Mouse (Mus musculus): ENCODE results near the gene Lrp4. TPM values are rescaled to one million over a fixed set of nuclear protein-coding genes. Genes with fewer than 3 reads are reported as not detected.
"Not testable (repeated sequence)": the region's sequence is repeated elsewhere in the genome, so short reads cannot be mapped to it uniquely, and the experiment has no call there.

Lrp4 gene
- total and polyA plus RNA-seq, 2 experiments from 2014 or later: 3.4 to 19.2 TPM

DNA sequence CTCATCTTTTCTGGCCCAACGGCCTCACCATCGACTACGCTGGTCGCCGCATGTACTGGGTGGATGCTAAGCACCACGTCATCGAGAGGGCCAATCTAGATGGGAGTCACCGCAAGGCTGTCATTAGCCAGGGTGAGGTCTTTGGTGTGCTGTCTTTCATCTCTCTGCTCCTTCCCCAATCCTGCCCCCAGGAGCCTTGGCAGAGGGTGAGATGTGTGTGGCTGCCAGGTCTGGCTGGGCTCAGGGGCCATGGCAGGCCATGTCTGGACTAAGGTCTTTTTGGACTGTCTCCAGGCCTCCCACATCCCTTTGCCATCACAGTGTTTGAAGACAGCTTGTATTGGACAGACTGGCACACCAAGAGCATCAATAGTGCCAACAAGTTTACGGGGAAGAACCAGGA, 23.1 kb downstream of the Lrp4 start:
- no peaks in the 10 kb centered on the region for H3K27me3 ChIP-seq (ENCODE audit: insufficient read depth, low read length)
- H3K4me3 ChIP-seq (ENCODE audit: low read depth, low read length): no peak overlapping the region
- no peak overlapping the region for H3K9ac ChIP-seq (replicated peaks; ENCODE audit: low read length, poor library complexity, severe bottlenecking)
- ATAC-seq (ENCODE audit: low FRiP score) (peak; percentile 56; the same call in 1 of the 2 replicates), DNase-seq (ENCODE audit: low spot score) (peak; percentile 79)
- TF ChIP-seq CTCF (IDR thresholded peaks at IDR 0.05): no peak
- no peak overlapping the region for H3K27ac ChIP-seq (ENCODE audit: low read depth, low read length)
- 0 out of 2 replicates have a peak, but pooled peaks cover 1% of the 10 kb centered on the region for H3K36me3 ChIP-seq (ENCODE audit: insufficient read depth, low read length)
- no peak overlapping the region for H3K4me2 ChIP-seq (ENCODE audit: low read depth, low read length, poor library complexity, severe bottlenecking)
- WGBS: 93% methylated on average over 9 of the region's 9 CpGs
- no peaks in the 10 kb centered on the region for H3K9me3 ChIP-seq (ENCODE audit: low read length)
- H3K4me1 ChIP-seq (ENCODE audit: insufficient read depth, low read length): no peaks in the 10 kb centered on the region

DNA sequence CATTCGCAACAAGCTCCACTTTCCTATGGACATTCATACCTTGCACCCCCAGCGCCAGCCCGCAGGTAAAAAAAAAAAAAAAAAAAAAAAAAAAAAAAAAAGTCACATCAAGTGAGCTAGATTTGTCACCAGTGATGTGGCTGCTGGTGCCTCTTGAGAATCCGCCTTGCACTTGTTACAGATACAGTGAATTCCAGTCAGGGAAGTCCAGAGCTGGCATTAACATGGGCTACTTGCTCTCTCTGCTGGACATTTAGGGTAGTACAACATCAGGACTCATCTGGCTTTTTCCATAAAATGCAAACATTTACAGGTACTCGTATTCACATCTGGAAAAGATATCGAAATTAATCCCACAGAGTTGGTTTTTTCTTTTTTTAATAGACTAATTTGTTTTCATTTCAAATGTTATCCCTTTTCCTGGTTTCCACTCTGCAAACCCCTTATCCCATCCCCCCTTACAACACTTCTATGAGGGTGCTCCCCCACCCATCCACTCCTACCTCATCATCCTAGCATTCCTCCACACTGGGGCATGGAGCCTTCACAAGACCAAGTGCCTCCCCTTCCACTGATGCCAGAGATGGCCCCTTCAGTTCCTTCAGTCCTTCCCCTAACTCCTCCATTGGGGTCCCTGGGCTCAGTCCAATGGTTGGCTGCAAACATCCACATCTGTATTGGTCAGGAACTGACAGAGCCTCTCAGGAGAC, 23.6 kb downstream of the Lrp4 start:
- peak; percentile 94 for DNase-seq (ENCODE audit: low spot score)
- no peak overlapping the region for H3K4me2 ChIP-seq (ENCODE audit: low read depth, low read length, poor library complexity, severe bottlenecking)
- no peak overlapping the region for H3K27ac ChIP-seq (ENCODE audit: low read depth, low read length)
- WGBS: 62% methylated on average over 6 of the region's 6 CpGs
- no peaks in the 10 kb centered on the region for H3K4me1 ChIP-seq (ENCODE audit: insufficient read depth, low read length)
- no peaks in the 10 kb centered on the region for H3K9me3 ChIP-seq (ENCODE audit: low read length)
- H3K4me3 ChIP-seq (ENCODE audit: low read depth, low read length): no peak overlapping the region
- TF ChIP-seq CTCF (IDR thresholded peaks at IDR 0.05): peak; percentile 92
- H3K36me3 ChIP-seq (ENCODE audit: insufficient read depth, low read length): 0 out of 2 replicates have a peak, but pooled peaks cover 7% of the 10 kb centered on the region
- ATAC-seq (ENCODE audit: low FRiP score): peak; percentile 66
- no peak overlapping the region for H3K9ac ChIP-seq (replicated peaks; ENCODE audit: low read length, poor library complexity, severe bottlenecking)
- no peaks in the 10 kb centered on the region for H3K27me3 ChIP-seq (ENCODE audit: insufficient read depth, low read length)

DNA sequence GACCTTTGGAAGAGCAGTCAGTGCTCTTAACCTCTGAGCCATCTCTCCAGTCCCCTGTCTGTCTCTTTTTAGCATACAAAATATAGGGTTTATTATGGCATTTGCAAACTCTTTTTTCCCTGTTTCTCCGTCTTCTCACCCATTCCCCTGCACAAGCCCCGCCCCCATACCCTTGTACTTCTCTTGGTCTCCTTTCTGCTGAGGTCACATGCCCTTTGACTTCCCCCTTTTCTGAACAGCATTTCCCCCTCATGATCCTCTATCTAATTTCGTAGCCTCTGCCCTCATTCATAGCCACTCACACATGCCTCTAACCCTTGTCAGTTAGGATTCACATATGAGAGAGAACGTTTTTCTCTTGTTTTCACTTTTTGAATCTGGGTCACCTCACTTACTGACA, 27.4 kb downstream of the Lrp4 start:
- Histone ChIP-seq H3K27me3 (ENCODE audit: insufficient read depth, low read length) (no peaks in the 10 kb centered on the region), H3K4me1 (ENCODE audit: insufficient read depth, low read length) (no peaks in the 10 kb centered on the region), H3K4me2 (ENCODE audit: low read depth, low read length, poor library complexity, severe bottlenecking) (no peak overlapping the region), H3K4me3 (ENCODE audit: low read depth, low read length) (no peak overlapping the region), H3K9me3 (ENCODE audit: low read length) (no peaks in the 10 kb centered on the region), H3K36me3 (ENCODE audit: insufficient read depth, low read length) (0 out of 2 replicates have a peak, but pooled peaks cover 7% of the 10 kb centered on the region), H3K9ac (replicated peaks; ENCODE audit: low read length, poor library complexity, severe bottlenecking) (no peak overlapping the region), H3K27ac (ENCODE audit: low read depth, low read length) (no peak overlapping the region)
- WGBS: 87% methylated on average over 4 of the region's 4 CpGs
- DNase-seq (ENCODE audit: low spot score): no peak
- no peak for TF ChIP-seq CTCF (IDR thresholded peaks at IDR 0.05)
- ATAC-seq (ENCODE audit: low FRiP score): no peak

DNA sequence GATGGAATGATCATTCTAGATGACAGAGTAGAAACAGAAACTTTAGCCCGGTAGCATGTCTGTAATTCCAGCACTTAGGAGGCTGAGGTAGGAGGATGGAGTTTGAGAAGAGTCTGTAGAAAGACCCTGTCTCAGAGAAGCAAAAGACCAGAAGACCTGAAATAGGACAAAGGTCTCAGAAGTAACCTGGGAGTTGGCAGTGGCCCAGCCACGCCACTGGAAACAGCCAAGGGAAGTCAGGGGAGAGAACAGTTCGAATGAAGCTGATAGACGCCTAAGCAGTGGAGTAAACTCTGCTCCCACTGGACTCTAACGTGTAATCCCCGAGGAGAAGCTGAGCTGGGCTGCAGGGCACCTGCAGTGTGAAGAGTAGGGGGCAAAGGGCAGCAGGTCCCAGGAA, 27.9 kb downstream of the Lrp4 start:
- DNase-seq (ENCODE audit: low spot score) (no peak), ATAC-seq (ENCODE audit: low FRiP score) (no peak)

DNA sequence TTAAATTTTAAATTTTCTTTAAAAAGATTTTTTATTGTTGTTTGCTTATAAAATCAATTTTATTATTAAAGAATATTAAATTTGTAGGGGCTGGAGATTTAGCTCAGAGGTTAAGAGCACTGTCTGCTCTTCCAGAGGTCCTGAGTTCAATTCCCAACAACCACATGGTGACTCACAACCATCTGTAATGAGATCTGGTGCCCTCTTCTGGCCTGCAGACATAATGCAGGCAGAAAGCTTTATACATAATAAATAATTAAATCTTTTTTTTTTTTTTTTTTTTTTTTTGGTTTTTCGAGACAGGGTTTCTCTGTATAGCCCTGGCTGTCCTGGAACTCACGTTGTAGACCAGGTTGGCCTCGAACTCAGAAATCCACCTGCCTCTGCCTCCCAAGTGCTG, 30.0 kb downstream of the Lrp4 start:
- not testable (repeated sequence) for H3K36me3 ChIP-seq (ENCODE audit: insufficient read depth, low read length); ATAC-seq (ENCODE audit: low FRiP score); H3K9me3 ChIP-seq (ENCODE audit: low read length); H3K27ac ChIP-seq (ENCODE audit: low read depth, low read length); H3K4me1 ChIP-seq (ENCODE audit: insufficient read depth, low read length); H3K4me3 ChIP-seq (ENCODE audit: low read depth, low read length); H3K4me2 ChIP-seq (ENCODE audit: low read depth, low read length, poor library complexity, severe bottlenecking); H3K9ac ChIP-seq (replicated peaks; ENCODE audit: low read length, poor library complexity, severe bottlenecking); DNase-seq (ENCODE audit: low spot score); H3K27me3 ChIP-seq (ENCODE audit: insufficient read depth, low read length)
- 82% methylated on average over 2 of the region's 3 CpGs for WGBS
- TF ChIP-seq CTCF (IDR thresholded peaks at IDR 0.05): peak; percentile 59

More for the DNA sequence above, 27.9 kb downstream of the Lrp4 start:
- Histone ChIP-seq H3K9ac (replicated peaks; ENCODE audit: low read length, poor library complexity, severe bottlenecking) (no peak overlapping the region), H3K4me2 (ENCODE audit: low read depth, low read length, poor library complexity, severe bottlenecking) (no peak overlapping the region), H3K36me3 (ENCODE audit: insufficient read depth, low read length) (0 out of 2 replicates have a peak, but pooled peaks cover 8% of the 10 kb centered on the region), H3K9me3 (ENCODE audit: low read length) (no peaks in the 10 kb centered on the region), H3K4me1 (ENCODE audit: insufficient read depth, low read length) (no peaks in the 10 kb centered on the region), H3K4me3 (ENCODE audit: low read depth, low read length) (no peak overlapping the region), H3K27ac (ENCODE audit: low read depth, low read length) (no peak overlapping the region), H3K27me3 (ENCODE audit: insufficient read depth, low read length) (no peaks in the 10 kb centered on the region)
- WGBS: 85% methylated on average over 6 of the region's 6 CpGs
- TF ChIP-seq CTCF (IDR thresholded peaks at IDR 0.05): no peak

DNA sequence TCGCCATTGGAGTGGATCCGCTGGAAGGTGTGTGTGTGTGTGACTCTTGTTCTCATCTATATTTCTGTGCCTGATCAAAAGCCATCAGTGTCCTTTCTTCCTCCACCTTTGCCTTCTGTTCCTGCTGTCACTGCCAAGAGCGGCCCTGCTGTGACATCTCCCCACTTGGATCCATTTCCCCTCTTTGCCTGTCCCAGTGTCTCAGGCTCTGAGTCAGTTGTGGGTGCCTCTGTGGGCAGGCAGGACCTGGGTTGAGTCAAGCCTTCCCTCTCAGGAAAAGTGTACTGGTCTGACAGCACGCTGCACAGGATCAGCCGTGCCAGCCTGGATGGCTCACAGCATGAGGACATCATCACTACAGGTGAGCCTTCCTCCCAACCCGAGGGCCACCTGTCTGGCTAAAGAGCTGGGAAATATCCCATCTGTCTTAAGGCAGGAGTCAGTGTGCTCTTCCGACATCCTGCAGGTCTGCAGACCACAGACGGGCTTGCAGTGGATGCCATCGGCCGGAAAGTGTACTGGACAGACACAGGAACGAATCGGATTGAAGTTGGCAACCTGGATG, 34.8 kb downstream of the Lrp4 start:
- H3K27me3 ChIP-seq (ENCODE audit: insufficient read depth, low read length): no peaks in the 10 kb centered on the region
- no peak for ATAC-seq (ENCODE audit: low FRiP score)
- no peak for TF ChIP-seq CTCF (IDR thresholded peaks at IDR 0.05)
- H3K4me3 ChIP-seq (ENCODE audit: low read depth, low read length): no peak overlapping the region
- H3K4me1 ChIP-seq (ENCODE audit: insufficient read depth, low read length): no peaks in the 10 kb centered on the region
- WGBS: 95% methylated on average over 12 of the region's 12 CpGs
- no peak overlapping the region for H3K27ac ChIP-seq (ENCODE audit: low read depth, low read length)
- no peak overlapping the region for H3K9ac ChIP-seq (replicated peaks; ENCODE audit: low read length, poor library complexity, severe bottlenecking)
- H3K36me3 ChIP-seq (ENCODE audit: insufficient read depth, low read length): peaks cover 3% of the 10 kb centered on the region; the same call in 1 of the 2 replicates
- no peak for DNase-seq (ENCODE audit: low spot score)
- no peaks in the 10 kb centered on the region for H3K9me3 ChIP-seq (ENCODE audit: low read length)
- H3K4me2 ChIP-seq (ENCODE audit: low read depth, low read length, poor library complexity, severe bottlenecking): no peak overlapping the region
